Mouse (Mus musculus): ENCODE results near the gene Cables2. TPM values are rescaled to one million over a fixed set of nuclear protein-coding genes. Genes with fewer than 3 reads are reported as not detected.
A peak's percentile ranks its signal among the peaks of the same experiment; 100 is the strongest.

Cables2 gene
- 27.0 and 29.6 TPM in 2 replicates for polyA plus RNA-seq (2015; fragmentation: Nextera tagmentation; extraction: Ambion mirVana)

- peak within 1 kb of the TSS; percentile 88 for H3K4me3 ChIP-seq
- H3K4me1 ChIP-seq (replicated peaks) = peaks cover 32% of the 10 kb centered on the region
- no peaks in the 10 kb centered on the region for H3K9me3 ChIP-seq
- H3K27ac ChIP-seq (replicated peaks) = peak within 1 kb of the TSS; percentile 80
- peaks cover 8% of the 10 kb centered on the region for H3K27me3 ChIP-seq
- H3K9ac ChIP-seq = peak within 1 kb of the TSS; percentile 96
- 8% methylated on average over 68 of the region's 68 CpGs for WGBS
- H3K4me2 ChIP-seq = peak within 1 kb of the TSS; percentile 65
- H3K36me3 ChIP-seq = no peaks in the 10 kb centered on the region
- peak; percentile 96 for ATAC-seq (ENCODE audit: low FRiP score, low read depth)
These were observed at the start of gene Cables2 for GRCm38 (mm10) chr2:180273394-180274244. TSS of gene Cables2 (minus strand) at chr2:180273496.

GRCm38 (mm10) chr2:180322674-180323355 lies 49.5 kb upstream of the Cables2 start:
- H3K4me1 ChIP-seq (replicated peaks) = no peaks in the 10 kb centered on the region
- H3K27ac ChIP-seq (replicated peaks) = no peak overlapping the region
- WGBS = 29% methylated on average over 14 of the region's 14 CpGs
- H3K9me3 ChIP-seq = no peaks in the 10 kb centered on the region
- no peaks in the 10 kb centered on the region for H3K36me3 ChIP-seq
- no peak overlapping the region for H3K4me2 ChIP-seq
- H3K4me3 ChIP-seq = no peak overlapping the region
- H3K9ac ChIP-seq = no peak overlapping the region
- no peaks in the 10 kb centered on the region for H3K27me3 ChIP-seq
- no peak for ATAC-seq (ENCODE audit: low FRiP score, low read depth)

DNA sequence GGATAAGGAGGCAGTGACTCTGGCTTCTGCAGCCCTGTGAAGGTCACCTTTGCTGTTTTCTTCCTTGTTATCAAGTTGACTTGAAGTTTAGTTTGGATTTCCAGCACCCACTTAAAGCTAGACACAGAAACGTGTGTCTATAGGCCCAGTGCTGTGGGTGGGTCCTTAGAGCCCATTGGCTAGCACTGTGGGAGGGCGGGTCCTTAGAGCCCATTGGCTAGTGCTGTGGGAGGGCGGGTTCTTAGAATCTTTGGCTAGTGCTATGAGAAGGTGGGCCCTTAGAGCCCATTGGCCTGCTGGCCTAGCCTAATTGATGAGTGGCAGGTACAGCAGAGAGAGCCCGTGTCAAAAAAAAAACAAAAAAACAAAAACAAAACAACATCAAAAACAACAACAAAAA lies 46.9 kb upstream of the Cables2 start:
- Histone ChIP-seq H3K27ac (replicated peaks) (no peak overlapping the region), H3K4me1 (replicated peaks) (no peaks in the 10 kb centered on the region), H3K4me3 (no peak overlapping the region), H3K4me2 (no peak overlapping the region), H3K27me3 (no peaks in the 10 kb centered on the region), H3K9ac (no peak overlapping the region), H3K9me3 (no peaks in the 10 kb centered on the region), H3K36me3 (no peaks in the 10 kb centered on the region)
- 83% methylated on average over 4 of the region's 4 CpGs for WGBS
- ATAC-seq (ENCODE audit: low FRiP score, low read depth) = no peak

DNA sequence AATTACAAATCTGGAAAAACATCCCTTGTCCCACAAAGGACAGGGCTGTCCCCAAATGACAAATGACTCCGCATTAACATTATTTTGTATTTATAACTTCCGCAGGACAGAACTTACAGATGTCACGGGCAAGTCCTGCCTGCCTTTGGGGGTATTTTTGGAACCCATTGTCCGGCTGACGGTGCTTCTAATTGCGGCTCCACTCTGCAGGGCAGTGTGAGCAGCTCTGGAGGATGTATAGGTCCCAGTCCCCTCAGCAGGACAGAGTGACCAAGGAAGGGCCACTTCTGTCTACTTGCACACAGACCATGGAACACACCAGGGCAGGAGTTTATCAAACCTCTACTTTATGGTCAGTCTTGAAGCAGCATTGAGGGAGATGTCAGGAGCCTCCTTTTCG lies 44.3 kb upstream of the Cables2 start:
- WGBS = 78% methylated on average over 7 of the region's 7 CpGs
- Histone ChIP-seq H3K27ac (replicated peaks) (no peak overlapping the region), H3K9me3 (no peaks in the 10 kb centered on the region), H3K36me3 (no peaks in the 10 kb centered on the region), H3K4me2 (no peak overlapping the region), H3K4me1 (replicated peaks) (no peaks in the 10 kb centered on the region), H3K27me3 (no peaks in the 10 kb centered on the region), H3K4me3 (no peak overlapping the region), H3K9ac (no peak overlapping the region)
- no peak for ATAC-seq (ENCODE audit: low FRiP score, low read depth)

DNA sequence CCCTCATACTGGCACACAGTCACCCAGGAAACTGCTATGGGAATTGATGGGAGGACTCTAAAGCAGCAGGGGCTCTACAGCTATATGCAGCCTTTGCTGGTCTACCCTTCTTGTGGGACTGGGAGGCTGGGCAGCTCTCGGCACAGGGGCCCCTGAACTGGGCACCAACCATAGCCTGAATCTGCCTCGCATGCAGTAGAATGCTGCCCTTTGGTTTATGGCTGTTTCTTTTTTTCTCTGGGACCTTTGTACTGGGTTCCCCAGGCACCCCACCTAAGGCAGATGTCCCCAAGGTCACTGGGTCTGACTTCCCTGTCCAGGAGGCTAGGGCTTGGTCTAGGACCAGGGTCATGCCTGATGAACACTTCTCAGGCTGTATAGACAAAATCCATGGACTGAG lies 41.0 kb upstream of the Cables2 start:
- Histone ChIP-seq H3K4me3 (no peak overlapping the region), H3K4me1 (replicated peaks) (no peaks in the 10 kb centered on the region), H3K4me2 (no peak overlapping the region), H3K27me3 (no peaks in the 10 kb centered on the region), H3K9ac (no peak overlapping the region), H3K36me3 (no peaks in the 10 kb centered on the region), H3K9me3 (no peaks in the 10 kb centered on the region), H3K27ac (replicated peaks) (no peak overlapping the region)
- WGBS = 92% methylated on average over 2 of the region's 2 CpGs
- ATAC-seq (ENCODE audit: low FRiP score, low read depth) = no peak

- WGBS = 85% methylated on average over 4 of the region's 4 CpGs
- no peak for ATAC-seq (ENCODE audit: low FRiP score, low read depth)
These were observed 37.9 kb upstream of the Cables2 start for GRCm38 (mm10) chr2:180311147-180311546.

GRCm38 (mm10) chr2:180307680-180308079 lies 34.4 kb upstream of the Cables2 start:
- H3K4me1 ChIP-seq (replicated peaks) = no peaks in the 10 kb centered on the region
- WGBS = 61% methylated on average over 2 of the region's 2 CpGs
- no peaks in the 10 kb centered on the region for H3K9me3 ChIP-seq
- H3K4me3 ChIP-seq = no peak overlapping the region
- H3K9ac ChIP-seq = no peak overlapping the region
- no peak overlapping the region for H3K27ac ChIP-seq (replicated peaks)
- H3K27me3 ChIP-seq = no peaks in the 10 kb centered on the region
- H3K36me3 ChIP-seq = no peaks in the 10 kb centered on the region
- ATAC-seq (ENCODE audit: low FRiP score, low read depth) = no peak
- H3K4me2 ChIP-seq = no peak overlapping the region

More at GRCm38 (mm10) chr2:180311147-180311546, 37.9 kb upstream of the Cables2 start:
- Histone ChIP-seq H3K27me3 (no peaks in the 10 kb centered on the region), H3K4me1 (replicated peaks) (no peaks in the 10 kb centered on the region), H3K36me3 (no peaks in the 10 kb centered on the region), H3K9me3 (no peaks in the 10 kb centered on the region), H3K4me2 (no peak overlapping the region), H3K9ac (no peak overlapping the region), H3K27ac (replicated peaks) (no peak overlapping the region), H3K4me3 (no peak overlapping the region)

DNA sequence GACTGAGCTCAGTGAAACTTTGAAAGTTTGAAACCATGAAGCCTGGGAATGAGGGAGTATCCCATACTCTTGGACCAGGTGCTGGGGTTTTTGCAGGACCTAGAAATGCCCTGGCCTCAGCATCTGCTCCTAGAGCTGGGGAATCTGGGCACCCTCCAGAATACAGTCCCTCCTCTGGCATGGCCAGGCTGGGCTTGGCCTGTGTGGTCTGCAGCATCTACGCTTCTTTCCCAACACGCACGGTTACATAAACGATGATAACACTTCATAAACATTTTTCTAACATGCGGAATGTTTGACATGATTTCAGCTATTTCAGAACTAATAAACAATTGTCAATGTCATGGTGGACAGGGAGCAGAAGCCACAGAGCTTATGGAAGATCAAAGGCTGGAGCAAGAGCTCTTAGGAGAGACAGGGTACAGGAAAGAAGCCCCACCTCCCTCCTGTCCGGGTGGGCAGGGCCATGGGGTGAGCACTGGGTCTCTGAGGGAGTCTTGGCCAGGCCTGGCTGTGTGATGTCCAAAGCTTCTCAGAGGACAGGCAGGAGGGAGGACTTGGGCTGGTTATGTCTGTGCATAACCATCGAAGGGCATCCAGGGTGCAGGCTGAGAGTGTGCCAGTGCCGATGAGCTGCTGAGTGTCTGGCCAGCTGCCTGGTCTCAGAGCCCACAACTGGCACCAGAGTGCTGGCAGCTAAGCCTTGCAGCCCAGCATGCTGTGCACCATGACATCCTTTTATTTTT lies 33.3 kb upstream of the Cables2 start:
- no peaks in the 10 kb centered on the region for H3K27me3 ChIP-seq
- 79% methylated on average over 8 of the region's 8 CpGs for WGBS
- H3K27ac ChIP-seq (replicated peaks) = no peak overlapping the region
- no peaks in the 10 kb centered on the region for H3K9me3 ChIP-seq
- H3K4me1 ChIP-seq (replicated peaks) = no peaks in the 10 kb centered on the region
- H3K4me3 ChIP-seq = no peak overlapping the region
- H3K36me3 ChIP-seq = no peaks in the 10 kb centered on the region
- H3K4me2 ChIP-seq = no peak overlapping the region
- ATAC-seq (ENCODE audit: low FRiP score, low read depth) = peak; percentile 51; the same call in 1 of the 2 replicates
- H3K9ac ChIP-seq = no peak overlapping the region

- Histone ChIP-seq H3K9me3 (no peaks in the 10 kb centered on the region), H3K4me3 (no peak overlapping the region), H3K27me3 (no peaks in the 10 kb centered on the region), H3K4me1 (replicated peaks) (no peaks in the 10 kb centered on the region), H3K27ac (replicated peaks) (no peak overlapping the region), H3K36me3 (no peaks in the 10 kb centered on the region), H3K9ac (no peak overlapping the region), H3K4me2 (no peak overlapping the region)
- WGBS = 78% methylated on average over 2 of the region's 2 CpGs
- no peak for ATAC-seq (ENCODE audit: low FRiP score, low read depth)
These were observed 32.7 kb upstream of the Cables2 start for GRCm38 (mm10) chr2:180306009-180306408.

GRCm38 (mm10) chr2:180305490-180305889 lies 32.2 kb upstream of the Cables2 start:
- H3K4me1 ChIP-seq (replicated peaks) = no peaks in the 10 kb centered on the region
- H3K36me3 ChIP-seq = no peaks in the 10 kb centered on the region
- no peak overlapping the region for H3K4me3 ChIP-seq
- ATAC-seq (ENCODE audit: low FRiP score, low read depth) = no peak
- H3K27me3 ChIP-seq = no peaks in the 10 kb centered on the region
- no peak overlapping the region for H3K4me2 ChIP-seq
- WGBS = 87% methylated on average over 3 of the region's 3 CpGs
- H3K9me3 ChIP-seq = no peaks in the 10 kb centered on the region
- H3K27ac ChIP-seq (replicated peaks) = no peak overlapping the region
- no peak overlapping the region for H3K9ac ChIP-seq

GRCm38 (mm10) chr2:180304554-180304953 lies 31.3 kb upstream of the Cables2 start:
- Histone ChIP-seq H3K4me2 (no peak overlapping the region), H3K4me1 (replicated peaks) (no peaks in the 10 kb centered on the region), H3K4me3 (no peak overlapping the region), H3K27me3 (no peaks in the 10 kb centered on the region), H3K9ac (no peak overlapping the region), H3K9me3 (no peaks in the 10 kb centered on the region), H3K27ac (replicated peaks) (no peak overlapping the region), H3K36me3 (no peaks in the 10 kb centered on the region)
- no peak for ATAC-seq (ENCODE audit: low FRiP score, low read depth)
- WGBS = 58% methylated on average over 4 of the region's 4 CpGs

DNA sequence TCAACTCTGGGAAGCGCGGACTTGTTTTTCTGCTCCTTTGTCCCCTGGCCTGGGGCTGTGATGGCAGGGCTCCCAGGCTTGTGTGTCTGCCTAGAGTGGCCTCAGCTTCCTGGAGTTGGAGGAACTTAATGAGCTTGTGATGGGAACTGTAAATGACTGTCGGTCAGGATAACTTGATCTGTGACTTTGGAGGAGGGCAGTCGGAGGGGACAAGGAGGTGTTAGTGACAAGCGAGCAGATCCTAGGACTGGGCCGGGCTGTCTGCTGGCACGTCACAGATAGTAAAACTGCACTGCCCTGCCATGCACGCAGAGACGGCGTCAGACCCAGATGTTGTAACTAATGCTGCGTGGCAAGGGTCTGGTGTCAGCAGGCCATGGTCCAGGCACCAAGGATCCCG lies 30.2 kb upstream of the Cables2 start:
- H3K9ac ChIP-seq = no peak overlapping the region
- H3K27ac ChIP-seq (replicated peaks) = no peak overlapping the region
- no peaks in the 10 kb centered on the region for H3K4me1 ChIP-seq (replicated peaks)
- 91% methylated on average over 12 of the region's 12 CpGs for WGBS
- H3K4me3 ChIP-seq = no peak overlapping the region
- no peaks in the 10 kb centered on the region for H3K27me3 ChIP-seq
- no peak overlapping the region for H3K4me2 ChIP-seq
- no peaks in the 10 kb centered on the region for H3K36me3 ChIP-seq
- ATAC-seq (ENCODE audit: low FRiP score, low read depth) = no peak
- H3K9me3 ChIP-seq = no peaks in the 10 kb centered on the region
